Mouse (Mus musculus) olfactory bulb, adult 2 months (tissue): Measurements from ENCODE around the gene Chat. TPM values are rescaled to one million over a fixed set of nuclear protein-coding genes. Genes with fewer than 3 reads are reported as not detected.
"Not testable (repeated sequence)": the region's sequence is repeated elsewhere in the genome, so short reads cannot be mapped to it uniquely, and the experiment has no call there.

ENCODE experiments used
- H3K27ac ChIP-seq: fragments of 200-500 bp; 2 replicates; pipeline ENCODE4 v1.5.1; 2012; ENCODE audit warnings: low read depth, low read length; ENCODE audit not compliant: insufficient read depth
- H3K4me1 ChIP-seq: fragments of 200-500 bp; 2 replicates; pipeline ENCODE4 v1.6.1; 2012; ENCODE audit warnings: low read length; ENCODE audit not compliant: control insufficient read depth, insufficient read depth
- H3K4me3 ChIP-seq: fragments of 200-500 bp; 2 replicates; pipeline ENCODE4 v1.5.1; 2012; ENCODE audit warnings: mild to moderate bottlenecking, low read depth, low read length, moderate library complexity; ENCODE audit not compliant: insufficient read depth
- CTCF ChIP-seq: fragments of 200-500 bp; IDR thresholded peaks from 2 replicates; pipeline ENCODE4 v1.5.1; 2012; ENCODE audit warnings: low read depth, mild to moderate bottlenecking, low read length, moderate library complexity; ENCODE audit not compliant: insufficient read depth
- POLR2A ChIP-seq: fragments of 200-500 bp; IDR thresholded peaks from 2 replicates; pipeline ENCODE4 v1.6.1; 2012; ENCODE audit warnings: mild to moderate bottlenecking, low read depth, low read length, moderate library complexity; ENCODE audit not compliant: insufficient read depth
- WGBS: fragments of 180-500 bp; shearing (Covaris S2); methylation state at CpG from one replicate; pipeline ENCODE4 v1.1.7; 2018; 5-methylcytosine and 5-hydroxymethylcytosine counted together
- polyA plus RNA-seq: library from polyadenylated mRNA; stranded (reverse); fragments of >200 nt; gene quantifications from 2 replicates; pipeline ENCODE4 v1.2.4, GENCODE M21; 2012; ENCODE audit warnings: low replicate concordance; ENCODE audit not compliant: missing spikeins, insufficient read depth, insufficient read length

Chat gene
- polyA plus RNA-seq, 1 experiment = not detected

DNA sequence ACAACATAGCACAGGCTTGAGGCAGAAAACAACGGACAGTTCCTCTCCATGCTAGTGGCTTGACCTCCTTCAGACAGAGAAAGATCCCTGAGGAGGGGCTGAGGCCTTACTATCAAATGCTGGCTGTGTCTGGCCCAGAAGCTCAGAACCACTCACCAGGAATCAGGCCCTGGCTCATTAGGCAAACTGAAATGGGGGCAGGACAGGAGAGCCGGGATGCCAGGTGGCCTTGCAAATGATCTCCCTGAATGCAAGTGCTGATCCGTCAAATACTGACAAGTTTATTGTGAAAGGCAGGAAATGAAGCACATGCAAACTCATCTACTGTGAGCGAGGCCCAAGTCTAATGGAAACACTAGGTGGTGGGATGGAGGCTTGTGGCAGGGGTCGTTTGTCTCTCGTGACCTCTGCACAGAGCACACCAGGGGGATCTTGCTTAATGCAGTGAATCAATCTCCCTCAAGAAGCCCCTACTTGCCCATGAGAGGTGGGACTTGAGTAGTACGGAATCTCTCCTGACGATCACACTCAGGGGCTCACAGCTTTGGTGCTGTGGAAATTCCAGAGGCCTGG lies 36.7 kb downstream of the Chat start:
- WGBS = 62% methylated on average over 8 of the region's 8 CpGs
- no peak for TF ChIP-seq POLR2A
- no peak for TF ChIP-seq CTCF
- no peaks in the 10 kb centered on the region for H3K4me1 ChIP-seq
- no peak overlapping the region for H3K27ac ChIP-seq
- H3K4me3 ChIP-seq = no peak overlapping the region

DNA sequence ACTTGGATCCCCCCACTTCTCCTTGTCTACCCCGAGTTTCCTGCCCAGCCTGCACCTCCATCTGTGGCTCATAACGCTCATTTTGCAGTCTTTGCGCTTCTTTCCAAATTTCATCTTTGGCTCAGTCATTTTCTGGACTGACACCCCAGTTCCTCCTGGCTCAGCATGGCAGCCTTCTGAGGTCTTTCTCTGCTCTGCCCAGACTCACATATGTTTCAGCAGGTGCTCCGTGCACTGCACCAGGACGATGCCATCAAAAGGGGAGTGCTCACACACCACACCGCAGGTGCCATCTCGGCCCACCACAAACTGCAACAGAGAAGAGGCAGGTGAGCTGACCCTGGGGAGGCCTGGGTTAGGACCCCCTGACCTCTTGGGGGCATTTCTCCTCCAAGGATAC lies 41.8 kb downstream of the Chat start:
- no peak for TF ChIP-seq POLR2A
- TF ChIP-seq CTCF = no peak
- 93% methylated on average over 7 of the region's 7 CpGs for WGBS
- Histone ChIP-seq H3K27ac (no peak overlapping the region), H3K4me3 (no peak overlapping the region), H3K4me1 (no peaks in the 10 kb centered on the region)

DNA sequence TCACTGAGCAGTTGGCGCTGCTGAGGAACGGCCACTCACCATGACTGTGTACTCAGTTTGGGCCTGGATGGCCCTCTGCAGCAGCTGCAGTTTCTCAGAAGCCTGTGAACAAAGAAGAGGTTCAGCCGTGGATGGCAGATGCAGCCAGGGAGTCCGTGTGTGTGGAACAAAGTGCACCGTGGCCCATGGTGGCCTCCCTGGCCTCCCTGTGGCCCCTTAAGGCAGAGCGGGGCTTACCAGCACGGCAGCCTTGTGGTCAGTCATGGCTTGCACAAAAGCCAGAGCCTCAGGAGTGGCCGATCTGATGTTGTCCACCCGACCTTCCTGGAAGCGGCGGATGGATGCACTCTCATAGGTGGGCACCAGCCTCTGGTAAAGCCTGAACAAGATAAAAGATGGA lies 47.0 kb downstream of the Chat start:
- WGBS = 91% methylated on average over 11 of the region's 11 CpGs
- TF ChIP-seq POLR2A (no peak), CTCF (no peak)
- H3K4me3 ChIP-seq = no peak overlapping the region
- no peaks in the 10 kb centered on the region for H3K4me1 ChIP-seq
- no peak overlapping the region for H3K27ac ChIP-seq

DNA sequence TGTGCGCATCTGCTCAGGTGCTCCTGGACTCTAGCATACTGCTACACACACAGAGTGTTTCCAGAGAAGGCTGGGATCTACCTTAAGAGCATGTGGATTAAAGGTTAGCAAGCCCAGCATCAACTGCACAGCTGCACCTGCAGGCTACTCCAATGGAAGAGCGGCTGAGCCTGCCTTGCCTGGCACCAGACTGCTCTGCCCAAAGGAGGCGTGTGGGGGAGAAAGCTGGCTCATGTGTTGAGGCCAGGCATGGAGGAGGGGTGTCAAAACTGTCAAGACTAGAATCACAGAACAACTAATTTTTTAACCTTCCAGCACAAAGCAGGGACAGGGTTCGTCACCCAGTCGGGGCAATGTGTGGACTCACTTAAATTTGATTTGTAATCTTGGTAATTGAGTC lies 53.7 kb downstream of the Chat start:
- Histone ChIP-seq H3K27ac (no peak overlapping the region), H3K4me1 (no peaks in the 10 kb centered on the region), H3K4me3 (no peak overlapping the region)
- 75% methylated on average over 5 of the region's 5 CpGs for WGBS
- TF ChIP-seq POLR2A (no peak), CTCF (no peak)

DNA sequence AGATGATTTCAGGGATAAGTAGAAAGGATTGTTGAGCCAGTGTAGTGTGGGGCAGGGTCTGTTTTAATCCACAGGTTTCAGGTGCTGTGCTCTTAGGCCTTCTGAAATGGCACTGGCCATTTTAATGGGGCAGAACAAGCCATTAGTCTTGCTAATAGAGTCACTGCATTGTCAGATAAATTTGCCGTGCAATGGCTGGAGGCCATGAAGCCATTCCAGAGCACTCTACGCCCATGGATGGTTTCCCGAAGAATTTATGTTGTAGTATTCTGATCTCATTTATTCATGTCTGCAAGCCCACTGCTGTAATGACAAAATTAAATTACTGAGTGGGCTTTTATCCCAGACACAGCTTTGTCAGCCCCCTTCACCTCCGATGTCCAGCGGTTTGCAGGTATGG lies 55.7 kb downstream of the Chat start:
- H3K27ac ChIP-seq = no peak overlapping the region
- H3K4me1 ChIP-seq = no peaks in the 10 kb centered on the region
- 77% methylated on average over 5 of the region's 5 CpGs for WGBS
- no peak overlapping the region for H3K4me3 ChIP-seq
- no peak for TF ChIP-seq CTCF
- TF ChIP-seq POLR2A = no peak

DNA sequence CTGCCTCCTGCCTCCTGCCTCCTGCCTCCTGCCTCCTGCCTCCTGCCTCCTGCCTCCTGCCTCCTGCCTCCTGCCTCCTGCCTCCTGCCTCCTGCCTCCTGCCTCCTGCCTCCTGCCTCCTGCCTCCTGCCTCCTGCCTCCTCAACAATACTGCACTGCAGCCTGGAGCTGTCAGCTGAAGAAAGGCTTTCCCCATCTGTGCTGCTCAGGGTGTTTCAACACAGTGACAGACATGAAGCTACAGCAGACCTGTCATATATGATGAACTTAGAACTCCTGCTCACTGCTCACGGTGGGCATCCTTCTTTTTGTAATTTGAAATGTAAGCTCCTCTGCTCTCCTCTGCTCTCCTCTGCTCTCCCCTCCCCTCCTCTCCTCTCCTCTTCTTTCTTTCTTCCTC lies 60.4 kb downstream of the Chat start:
- 63% methylated on average over 1 of the region's 1 CpGs for WGBS
- not testable (repeated sequence) for H3K27ac ChIP-seq, H3K4me3 ChIP-seq, H3K4me1 ChIP-seq

DNA sequence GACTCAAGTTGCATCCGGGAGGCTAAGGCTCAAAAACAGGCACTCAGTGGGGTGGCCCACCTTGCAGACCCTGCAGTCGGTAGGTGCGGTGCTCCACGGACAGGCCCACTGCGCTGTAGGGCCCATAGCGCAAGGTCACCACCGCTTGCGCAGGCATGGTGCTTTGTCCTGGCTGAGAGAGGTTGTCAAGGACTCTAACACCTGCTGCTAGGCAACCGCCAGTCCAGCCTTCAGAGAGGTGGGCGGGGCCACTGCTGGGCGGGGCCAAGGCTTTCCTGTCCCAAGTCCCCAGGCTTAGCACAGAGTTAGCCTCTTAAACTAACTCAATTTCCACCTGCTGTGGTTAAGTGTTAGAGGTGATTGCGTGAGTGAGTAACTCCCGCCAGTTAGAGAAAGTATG lies 77.6 kb downstream of the Chat start, which contains the start of gene 1700024G13Rik:
Gene 1700024G13Rik (minus strand): TSS at position 196 of the 400 bp plus-strand sequence.
- Histone ChIP-seq H3K4me1 (no peaks in the 10 kb centered on the region), H3K27ac (no peak within 1 kb of the TSS), H3K4me3 (no peak within 1 kb of the TSS)
- TF ChIP-seq CTCF = no peak
- TF ChIP-seq POLR2A = no peak
- 23% methylated on average over 13 of the region's 13 CpGs for WGBS

DNA sequence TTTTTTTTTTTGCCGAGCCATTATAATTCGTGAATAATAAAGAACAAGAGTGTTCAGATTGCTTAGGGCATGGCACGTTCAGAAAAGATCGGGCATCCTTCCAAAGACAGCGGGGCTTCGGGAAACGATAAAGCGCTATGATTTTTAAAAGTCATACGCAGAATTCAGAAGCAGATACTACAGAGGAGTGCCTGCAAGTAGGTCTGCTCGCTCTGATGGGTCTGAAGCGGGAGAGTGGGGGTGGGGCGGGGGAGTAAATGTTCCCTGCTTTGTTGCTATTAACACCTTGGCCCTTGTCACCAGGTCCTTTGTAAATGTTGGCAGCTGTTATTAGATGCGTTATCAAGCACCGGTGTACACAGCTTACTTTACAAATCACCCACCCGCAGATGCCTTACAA lies 84.2 kb downstream of the Chat start:
- no peak overlapping the region for H3K4me3 ChIP-seq

DNA sequence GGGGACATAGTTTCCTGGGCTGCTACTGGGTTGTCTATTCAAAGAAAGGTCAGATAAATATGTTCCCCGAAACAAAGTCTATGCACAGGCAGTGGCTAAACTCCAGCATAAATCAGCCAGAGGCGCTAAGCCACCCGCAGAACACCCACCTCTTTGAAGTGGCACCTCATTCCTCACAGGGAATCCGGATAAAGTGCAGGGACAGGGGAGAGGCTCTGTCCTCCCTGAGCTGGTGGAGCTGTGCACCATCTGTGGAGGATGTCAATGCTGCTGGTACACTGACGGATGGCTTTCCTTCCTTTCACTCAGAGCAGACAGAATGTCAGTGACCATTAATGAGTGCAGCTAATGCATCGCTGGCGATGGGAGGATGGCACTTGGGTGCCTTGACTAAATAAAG lies 84.7 kb downstream of the Chat start:
- H3K4me1 ChIP-seq = peaks cover 3% of the 10 kb centered on the region
- no peak overlapping the region for H3K4me3 ChIP-seq
- TF ChIP-seq CTCF (no peak), POLR2A (no peak)
- H3K27ac ChIP-seq = no peak overlapping the region
- WGBS = 30% methylated on average over 7 of the region's 7 CpGs

More for the DNA sequence above, 84.2 kb downstream of the Chat start:
- Histone ChIP-seq H3K27ac (no peak overlapping the region), H3K4me1 (peaks cover 3% of the 10 kb centered on the region)
- 22% methylated on average over 15 of the region's 15 CpGs for WGBS
- TF ChIP-seq CTCF (no peak), POLR2A (no peak)

DNA sequence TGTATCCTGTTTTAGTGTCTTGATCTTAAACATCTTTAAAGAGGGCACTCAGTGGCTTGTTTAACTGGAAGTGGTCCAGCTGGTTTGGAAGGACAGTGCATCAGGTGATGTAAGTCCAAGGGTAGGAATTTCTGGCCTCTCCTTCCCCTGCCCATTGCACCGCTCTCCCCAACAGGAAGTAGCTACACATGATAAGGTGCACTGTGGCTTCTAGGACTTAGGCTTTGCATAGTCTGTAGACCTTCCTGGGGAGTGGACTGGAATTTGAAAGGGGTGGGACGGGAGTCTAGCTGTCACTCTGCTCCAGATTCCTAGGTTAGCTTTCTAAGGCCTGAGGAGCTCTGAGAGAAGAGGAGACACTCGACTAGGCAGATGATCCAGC lies 85.7 kb downstream of the Chat start:
- no peak overlapping the region for H3K4me3 ChIP-seq
- WGBS = 59% methylated on average over 3 of the region's 3 CpGs
- H3K4me1 ChIP-seq = peaks cover 3% of the 10 kb centered on the region
- TF ChIP-seq CTCF (no peak), POLR2A (no peak)
- H3K27ac ChIP-seq = no peak overlapping the region
